Mouse (Mus musculus): Measurements from ENCODE around the gene S100a4. TPM values are rescaled to one million over a fixed set of nuclear protein-coding genes. Genes with fewer than 3 reads are reported as not detected.
A peak's percentile ranks its signal among the peaks of the same experiment; 100 is the strongest.

Gene S100a4
- polyA plus RNA-seq, 1 experiment = 15.5 TPM

GRCm38 (mm10) chr3:90647291-90647690, 43.7 kb downstream of the S100a4 start:
- TF ChIP-seq CTCF (IDR thresholded peaks at IDR 0.05; ENCODE audit: low read depth, low read length) = no peak
- no peak for TF ChIP-seq EP300 (IDR thresholded peaks at IDR 0.05; ENCODE audit: insufficient read depth, low read depth, low read length)
- TF ChIP-seq POLR2A (IDR thresholded peaks at IDR 0.05; ENCODE audit: insufficient read depth, low read length) = no peak
- Histone ChIP-seq H3K4me1 (ENCODE audit: control insufficient read depth, insufficient read depth, low read length) (no peaks in the 10 kb centered on the region), H3K27ac (ENCODE audit: insufficient read depth, low read length) (no peak overlapping the region), H3K36me3 (ENCODE audit: control insufficient read depth, insufficient read depth, low read length, poor library complexity, severe bottlenecking) (no peaks in the 10 kb centered on the region), H3K4me3 (ENCODE audit: low read depth, low read length) (no peak overlapping the region), H3K27me3 (ENCODE audit: control insufficient read depth, insufficient read depth, low read length, poor library complexity, severe bottlenecking) (no peaks in the 10 kb centered on the region), H3K9ac (ENCODE audit: low read depth, poor library complexity, severe bottlenecking) (no peak overlapping the region), H3K9me3 (replicated peaks; ENCODE audit: control insufficient read depth, insufficient read depth, low read length, poor library complexity, severe bottlenecking) (no peaks in the 10 kb centered on the region)

GRCm38 (mm10) chr3:90648981-90649380, 45.4 kb downstream of the S100a4 start:
- H3K4me3 ChIP-seq (ENCODE audit: low read depth, low read length) = no peak overlapping the region
- H3K9me3 ChIP-seq (replicated peaks; ENCODE audit: control insufficient read depth, insufficient read depth, low read length, poor library complexity, severe bottlenecking) = no peaks in the 10 kb centered on the region
- H3K4me1 ChIP-seq (ENCODE audit: control insufficient read depth, insufficient read depth, low read length) = no peaks in the 10 kb centered on the region
- TF ChIP-seq CTCF (IDR thresholded peaks at IDR 0.05; ENCODE audit: low read depth, low read length) (no peak), POLR2A (IDR thresholded peaks at IDR 0.05; ENCODE audit: insufficient read depth, low read length) (no peak), EP300 (IDR thresholded peaks at IDR 0.05; ENCODE audit: insufficient read depth, low read depth, low read length) (no peak)
- H3K27ac ChIP-seq (ENCODE audit: insufficient read depth, low read length) = no peak overlapping the region
- no peaks in the 10 kb centered on the region for H3K27me3 ChIP-seq (ENCODE audit: control insufficient read depth, insufficient read depth, low read length, poor library complexity, severe bottlenecking)
- no peaks in the 10 kb centered on the region for H3K36me3 ChIP-seq (ENCODE audit: control insufficient read depth, insufficient read depth, low read length, poor library complexity, severe bottlenecking)
- no peak overlapping the region for H3K9ac ChIP-seq (ENCODE audit: low read depth, poor library complexity, severe bottlenecking)

- H3K4me1 ChIP-seq (ENCODE audit: control insufficient read depth, insufficient read depth, low read length) = no peaks in the 10 kb centered on the region
- no peaks in the 10 kb centered on the region for H3K27me3 ChIP-seq (ENCODE audit: control insufficient read depth, insufficient read depth, low read length, poor library complexity, severe bottlenecking)
- no peaks in the 10 kb centered on the region for H3K36me3 ChIP-seq (ENCODE audit: control insufficient read depth, insufficient read depth, low read length, poor library complexity, severe bottlenecking)
- no peak overlapping the region for H3K27ac ChIP-seq (ENCODE audit: insufficient read depth, low read length)
- no peak for TF ChIP-seq EP300 (IDR thresholded peaks at IDR 0.05; ENCODE audit: insufficient read depth, low read depth, low read length)
- TF ChIP-seq POLR2A (IDR thresholded peaks at IDR 0.05; ENCODE audit: insufficient read depth, low read length) = no peak
- no peak for TF ChIP-seq CTCF (IDR thresholded peaks at IDR 0.05; ENCODE audit: low read depth, low read length)
- H3K9ac ChIP-seq (ENCODE audit: low read depth, poor library complexity, severe bottlenecking) = no peak overlapping the region
- H3K9me3 ChIP-seq (replicated peaks; ENCODE audit: control insufficient read depth, insufficient read depth, low read length, poor library complexity, severe bottlenecking) = no peaks in the 10 kb centered on the region
- no peak overlapping the region for H3K4me3 ChIP-seq (ENCODE audit: low read depth, low read length)
Measured at GRCm38 (mm10) chr3:90649832-90650231, 46.3 kb downstream of the S100a4 start.

DNA sequence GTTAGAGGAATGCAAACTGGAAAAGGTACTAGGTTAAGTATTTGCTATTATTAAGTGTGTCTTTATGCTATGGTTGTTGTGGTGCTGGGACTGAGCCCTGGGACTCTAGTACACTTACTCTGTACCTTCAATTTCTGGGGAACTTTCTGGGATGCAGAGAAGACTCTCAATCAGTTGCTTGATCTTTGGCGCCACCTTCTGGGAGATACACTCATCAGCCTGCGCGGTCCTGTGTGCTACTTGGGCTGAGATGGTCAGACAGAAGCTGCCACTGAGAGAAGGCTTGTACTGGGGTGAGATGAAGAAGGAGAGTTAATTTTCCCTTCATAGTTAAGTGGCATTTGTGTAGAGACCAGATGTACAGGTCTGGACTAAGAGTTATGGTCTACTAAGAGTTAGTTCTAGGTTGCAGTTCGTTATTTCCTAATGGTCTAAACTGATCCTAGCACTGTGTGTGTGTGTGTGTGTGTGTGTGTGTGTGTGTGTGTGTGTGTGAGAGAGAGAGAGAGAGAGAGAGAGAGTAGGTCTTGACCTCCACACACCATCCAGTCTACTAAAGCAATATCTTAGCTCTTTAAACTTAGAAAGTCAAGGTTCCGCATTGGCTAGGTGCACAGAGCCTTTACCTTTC, 49.4 kb downstream of the S100a4 start:
- no peak overlapping the region for H3K27ac ChIP-seq (ENCODE audit: insufficient read depth, low read length)
- no peak overlapping the region for H3K4me3 ChIP-seq (ENCODE audit: low read depth, low read length)
- peak; percentile 75 for TF ChIP-seq CTCF (IDR thresholded peaks at IDR 0.05; ENCODE audit: low read depth, low read length)
- no peak for TF ChIP-seq EP300 (IDR thresholded peaks at IDR 0.05; ENCODE audit: insufficient read depth, low read depth, low read length)
- no peaks in the 10 kb centered on the region for H3K36me3 ChIP-seq (ENCODE audit: control insufficient read depth, insufficient read depth, low read length, poor library complexity, severe bottlenecking)
- no peak overlapping the region for H3K9ac ChIP-seq (ENCODE audit: low read depth, poor library complexity, severe bottlenecking)
- no peaks in the 10 kb centered on the region for H3K27me3 ChIP-seq (ENCODE audit: control insufficient read depth, insufficient read depth, low read length, poor library complexity, severe bottlenecking)
- no peaks in the 10 kb centered on the region for H3K9me3 ChIP-seq (replicated peaks; ENCODE audit: control insufficient read depth, insufficient read depth, low read length, poor library complexity, severe bottlenecking)
- H3K4me1 ChIP-seq (ENCODE audit: control insufficient read depth, insufficient read depth, low read length) = no peaks in the 10 kb centered on the region

- Histone ChIP-seq H3K4me1 (ENCODE audit: control insufficient read depth, insufficient read depth, low read length) (no peaks in the 10 kb centered on the region), H3K27ac (ENCODE audit: insufficient read depth, low read length) (no peak within 1 kb of the TSS), H3K9ac (ENCODE audit: low read depth, poor library complexity, severe bottlenecking) (no peak within 1 kb of the TSS), H3K27me3 (ENCODE audit: control insufficient read depth, insufficient read depth, low read length, poor library complexity, severe bottlenecking) (no peaks in the 10 kb centered on the region), H3K4me3 (ENCODE audit: low read depth, low read length) (no peak within 1 kb of the TSS), H3K9me3 (replicated peaks; ENCODE audit: control insufficient read depth, insufficient read depth, low read length, poor library complexity, severe bottlenecking) (no peaks in the 10 kb centered on the region), H3K36me3 (ENCODE audit: control insufficient read depth, insufficient read depth, low read length, poor library complexity, severe bottlenecking) (no peaks in the 10 kb centered on the region)
- TF ChIP-seq CTCF (IDR thresholded peaks at IDR 0.05; ENCODE audit: low read depth, low read length) (no peak), EP300 (IDR thresholded peaks at IDR 0.05; ENCODE audit: insufficient read depth, low read depth, low read length) (no peak), POLR2A (IDR thresholded peaks at IDR 0.05; ENCODE audit: insufficient read depth, low read length) (no peak)
Measured at GRCm38 (mm10) chr3:90653717-90654116, 50.1 kb downstream of the S100a4 start, which contains the start of gene S100a7a. Gene S100a7a (plus strand): TSS chr3:90654017.

Other genes with a start within 250 kb of the S100a4 start
- gene Slc27a3, start 213.8 kb upstream of the S100a4 start, polyA plus RNA-seq (2011; ENCODE audit: insufficient read depth, insufficient read length, low read depth, missing spikeins) = 11.0 and 12.5 TPM in 2 replicates
- gene Ints3, start 170.1 kb upstream of the S100a4 start, polyA plus RNA-seq (2011; ENCODE audit: insufficient read depth, insufficient read length, low read depth, missing spikeins) = 68.6 and 71.0 TPM in 2 replicates
- 10.8 and 13.6 TPM in 2 replicates for gene Npr1, start 137.9 kb upstream of the S100a4 start, polyA plus RNA-seq (2011; ENCODE audit: insufficient read depth, insufficient read length, low read depth, missing spikeins)
- gene Ilf2, start 127.6 kb upstream of the S100a4 start, polyA plus RNA-seq (2011; ENCODE audit: insufficient read depth, insufficient read length, low read depth, missing spikeins) = 211 and 233 TPM in 2 replicates
- gene Snapin, start 112.7 kb upstream of the S100a4 start, polyA plus RNA-seq (2011; ENCODE audit: insufficient read depth, insufficient read length, low read depth, missing spikeins) = 63.9 and 65.1 TPM in 2 replicates
- 124 and 130 TPM in 2 replicates for gene Chtop, start 94.3 kb upstream of the S100a4 start, polyA plus RNA-seq (2011; ENCODE audit: insufficient read depth, insufficient read length, low read depth, missing spikeins)
- gene S100a1, start 89.4 kb upstream of the S100a4 start, polyA plus RNA-seq (2011; ENCODE audit: insufficient read depth, insufficient read length, low read depth, missing spikeins) = 46.3 and 50.4 TPM in 2 replicates
- 71.4 and 73.2 TPM in 2 replicates for gene S100a13, start 89.3 kb upstream of the S100a4 start, polyA plus RNA-seq (2011; ENCODE audit: insufficient read depth, insufficient read length, low read depth, missing spikeins)
- gene S100a14, start 76.9 kb upstream of the S100a4 start, polyA plus RNA-seq (2011; ENCODE audit: insufficient read depth, insufficient read length, low read depth, missing spikeins) = 0.88 and 1.9 TPM in 2 replicates
- gene S100a16, start 66.5 kb upstream of the S100a4 start, polyA plus RNA-seq (2011; ENCODE audit: insufficient read depth, insufficient read length, low read depth, missing spikeins) = 2.0 and 3.1 TPM in 2 replicates
- gene S100a3, start 43.2 kb upstream of the S100a4 start, polyA plus RNA-seq (2011; ENCODE audit: insufficient read depth, insufficient read length, low read depth, missing spikeins) = 1.5 and 2.5 TPM in 2 replicates
- gene S100a2, start 13.5 kb upstream of the S100a4 start, polyA plus RNA-seq (2011; ENCODE audit: insufficient read depth, insufficient read length, low read depth, missing spikeins) = not detected in 2 replicates
- 5.1 TPM in 1 of 2 replicates, not detected in the other for gene Gm42674, start 1.9 kb upstream of the S100a4 start, polyA plus RNA-seq (2011; ENCODE audit: insufficient read depth, insufficient read length, low read depth, missing spikeins)
- gene S100a5, start 4.8 kb downstream of the S100a4 start, polyA plus RNA-seq (2011; ENCODE audit: insufficient read depth, insufficient read length, low read depth, missing spikeins) = not detected in 2 replicates
- 516 and 526 TPM in 2 replicates for gene S100a6, start 9.1 kb downstream of the S100a4 start, polyA plus RNA-seq (2011; ENCODE audit: insufficient read depth, insufficient read length, low read depth, missing spikeins)
- gene S100a7a, start 50.2 kb downstream of the S100a4 start, polyA plus RNA-seq (2011; ENCODE audit: insufficient read depth, insufficient read length, low read depth, missing spikeins) = 0.79 TPM in 1 of 2 replicates, not detected in the other
- not detected in 2 replicates for gene S100a8, start 65.2 kb downstream of the S100a4 start, polyA plus RNA-seq (2011; ENCODE audit: insufficient read depth, insufficient read length, low read depth, missing spikeins)
- gene S100a9, start 92.0 kb downstream of the S100a4 start, polyA plus RNA-seq (2011; ENCODE audit: insufficient read depth, insufficient read length, low read depth, missing spikeins) = not detected in 2 replicates
- not detected in 2 replicates for gene Pglyrp4, start 123.1 kb downstream of the S100a4 start, polyA plus RNA-seq (2011; ENCODE audit: insufficient read depth, insufficient read length, low read depth, missing spikeins)
- not detected in 2 replicates for gene Gm5849, start 174.1 kb downstream of the S100a4 start, polyA plus RNA-seq (2011; ENCODE audit: insufficient read depth, insufficient read length, low read depth, missing spikeins)